Mouse (Mus musculus) MEL-GATA-1-ER (cell line): ENCODE measurements around the gene 2310002L09Rik.
"Not testable (repeated sequence)": the region's sequence is repeated elsewhere in the genome, so short reads cannot be mapped to it uniquely, and the experiment has no call there.

Source experiments
- DNase-seq: peaks from one replicate; pipeline ENCODE4 v3.0.0-alpha.2; 2012; ENCODE audit warnings: low read depth; ENCODE audit errors: extremely low read depth

The 2310002L09Rik gene

GRCm38 (mm10) chr4:73950375-73950896 lies at the start of gene 2310002L09Rik:
Gene 2310002L09Rik (minus strand): TSS chr4:73950846.
- no peak for DNase-seq

GRCm38 (mm10) chr4:73980454-73980853 lies 29.8 kb upstream of the 2310002L09Rik start:
- DNase-seq: no peak

- not testable (repeated sequence) for DNase-seq
Measured at GRCm38 (mm10) chr4:73920660-73921059, 30.0 kb downstream of the 2310002L09Rik start, which contains the start of gene Gm11756. Gene Gm11756 (minus strand): TSS chr4:73920760.

DNA sequence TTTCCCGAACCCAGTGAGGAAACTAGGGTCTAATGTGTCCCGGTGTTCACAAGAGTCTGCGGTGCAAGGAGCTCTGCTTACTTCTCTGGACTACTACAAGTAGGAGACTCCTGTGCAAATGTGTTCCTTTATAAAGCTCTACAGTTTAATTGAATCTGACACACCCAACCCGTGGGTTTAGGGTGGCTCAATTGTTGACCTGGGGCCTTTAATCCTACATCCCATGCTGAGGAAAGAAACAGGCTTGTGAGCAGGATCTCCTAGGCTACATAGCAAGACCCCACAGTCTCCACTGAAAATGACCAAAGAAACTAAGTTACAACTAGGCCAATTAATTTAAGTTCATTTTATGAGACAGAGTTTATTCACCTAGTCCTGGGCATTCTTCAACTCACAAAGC lies 44.8 kb downstream of the 2310002L09Rik start, which contains the start of gene Gm13871:
Gm13871 (minus strand) TSS at position 101 of the 400 bp plus-strand sequence.
- DNase-seq: not testable (repeated sequence)

DNA sequence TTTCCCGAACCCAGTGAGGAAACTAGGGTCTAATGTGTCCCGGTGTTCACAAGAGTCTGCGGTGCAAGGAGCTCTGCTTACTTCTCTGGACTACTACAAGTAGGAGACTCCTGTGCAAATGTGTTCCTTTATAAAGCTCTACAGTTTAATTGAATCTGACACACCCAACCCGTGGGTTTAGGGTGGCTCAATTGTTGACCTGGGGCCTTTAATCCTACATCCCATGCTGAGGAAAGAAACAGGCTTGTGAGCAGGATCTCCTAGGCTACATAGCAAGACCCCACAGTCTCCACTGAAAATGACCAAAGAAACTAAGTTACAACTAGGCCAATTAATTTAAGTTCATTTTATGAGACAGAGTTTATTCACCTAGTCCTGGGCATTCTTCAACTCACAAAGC lies 59.6 kb downstream of the 2310002L09Rik start, which contains the start of gene Gm11757:
Gm11757 (minus strand) TSS at position 101 of the 400 bp plus-strand sequence.
- DNase-seq: not testable (repeated sequence)
